Mouse (Mus musculus) forebrain, embryonic 12.5 days (tissue): ENCODE measurements around the gene Pam. TPM values are rescaled to one million over a fixed set of nuclear protein-coding genes. Genes with fewer than 3 reads are reported as not detected.

ENCODE experiments used
- ATAC-seq: fragments of 200-750 bp; cut with Nextera tagmentation; 2 replicates; pipeline ENCODE4 v1.8.0; 2017; ENCODE audit warnings: moderate TSS enrichment; ENCODE audit not compliant: low FRiP score
- H3K27ac ChIP-seq: fragments of 300-500 bp; sonication (generic); 2 replicates; pipeline ENCODE4 v1.5.1; 2016; ENCODE audit warnings: mild to moderate bottlenecking
- H3K27me3 ChIP-seq: fragments of 300-500 bp; sonication (generic); 2 replicates; pipeline ENCODE4 v1.6.1; 2016; ENCODE audit warnings: mild to moderate bottlenecking
- H3K36me3 ChIP-seq: fragments of 300-500 bp; sonication (generic); replicated peaks from 2 replicates; pipeline ENCODE4 v1.6.1; 2016; ENCODE audit warnings: mild to moderate bottlenecking
- H3K4me1 ChIP-seq: fragments of 300-500 bp; sonication (generic); 2 replicates; pipeline ENCODE4 v1.6.1; 2016
- H3K4me2 ChIP-seq: fragments of 300-500 bp; sonication (generic); 2 replicates; pipeline ENCODE4 v1.6.1; 2016; ENCODE audit warnings: mild to moderate bottlenecking, moderate library complexity
- H3K4me3 ChIP-seq: fragments of 300-500 bp; sonication (generic); replicated peaks from 2 replicates; pipeline ENCODE4 v1.5.1; 2016; ENCODE audit warnings: mild to moderate bottlenecking
- H3K9ac ChIP-seq: fragments of 300-500 bp; sonication (generic); 2 replicates; pipeline ENCODE4 v1.6.1; 2016; ENCODE audit warnings: mild to moderate bottlenecking
- H3K9me3 ChIP-seq: fragments of 300-500 bp; sonication (generic); 2 replicates; pipeline ENCODE4 v1.6.1; 2016
- WGBS: fragments of 180-500 bp; shearing (Covaris S2); methylation state at CpG from one replicate; pipeline ENCODE4 v1.1.7; 2016; 5-methylcytosine and 5-hydroxymethylcytosine counted together
- polyA plus RNA-seq: library from polyadenylated mRNA; unstranded; fragments of >200 nt; fragmentation: Nextera tagmentation; extraction: Ambion mirVana; gene quantifications from 2 replicates; pipeline ENCODE4 v1.2.1, GENCODE M21; 2016

The Pam gene
- polyA plus RNA-seq, 1 experiment from 2014 or later, result 29.8 TPM

- no peak overlapping the region for H3K27ac ChIP-seq
Observed at GRCm38 (mm10) chr1:97759841-97760240, 335.6 kb downstream of the Pam start.

GRCm38 (mm10) chr1:97754392-97754791 lies 341.1 kb downstream of the Pam start:
- no peaks in the 10 kb centered on the region for H3K4me1 ChIP-seq
- 80% methylated on average over 4 of the region's 4 CpGs for WGBS
- H3K4me3 ChIP-seq, result no peak overlapping the region
- no peak overlapping the region for H3K4me2 ChIP-seq
- no peaks in the 10 kb centered on the region for H3K27me3 ChIP-seq
- H3K27ac ChIP-seq, result no peak overlapping the region
- no peak for ATAC-seq
- H3K36me3 ChIP-seq, result peaks cover 42% of the 10 kb centered on the region
- no peak overlapping the region for H3K9ac ChIP-seq
- no peaks in the 10 kb centered on the region for H3K9me3 ChIP-seq

More at GRCm38 (mm10) chr1:97759841-97760240, 335.6 kb downstream of the Pam start:
- no peak overlapping the region for H3K4me2 ChIP-seq
- no peaks in the 10 kb centered on the region for H3K27me3 ChIP-seq
- no peak overlapping the region for H3K9ac ChIP-seq
- H3K36me3 ChIP-seq, result peaks cover 12% of the 10 kb centered on the region; the same call in 1 of the 2 replicates
- no peaks in the 10 kb centered on the region for H3K9me3 ChIP-seq
- H3K4me3 ChIP-seq, result no peak overlapping the region
- no peak for ATAC-seq
- 0 out of 2 replicates have a peak, but pooled peaks cover 3% of the 10 kb centered on the region for H3K4me1 ChIP-seq

- Histone ChIP-seq H3K36me3 (peaks cover 48% of the 10 kb centered on the region), H3K4me3 (no peak overlapping the region), H3K4me1 (no peaks in the 10 kb centered on the region), H3K4me2 (no peak overlapping the region), H3K9me3 (no peaks in the 10 kb centered on the region), H3K27ac (no peak overlapping the region), H3K27me3 (no peaks in the 10 kb centered on the region), H3K9ac (no peak overlapping the region)
- ATAC-seq, result no peak
Observed at GRCm38 (mm10) chr1:97753216-97753615, 342.2 kb downstream of the Pam start.

GRCm38 (mm10) chr1:97748163-97748562 lies 347.3 kb downstream of the Pam start:
- ATAC-seq, result no peak
- WGBS, result 82% methylated on average over 3 of the region's 3 CpGs
- Histone ChIP-seq H3K4me3 (no peak overlapping the region), H3K27me3 (no peaks in the 10 kb centered on the region), H3K36me3 (peaks cover 59% of the 10 kb centered on the region), H3K4me2 (no peak overlapping the region), H3K27ac (no peak overlapping the region), H3K4me1 (no peaks in the 10 kb centered on the region), H3K9ac (no peak overlapping the region), H3K9me3 (no peaks in the 10 kb centered on the region)

GRCm38 (mm10) chr1:97746261-97746660 lies 349.2 kb downstream of the Pam start:
- H3K27me3 ChIP-seq, result no peaks in the 10 kb centered on the region
- H3K36me3 ChIP-seq, result peaks cover 55% of the 10 kb centered on the region
- 96% methylated on average over 7 of the region's 7 CpGs for WGBS
- H3K9me3 ChIP-seq, result no peaks in the 10 kb centered on the region
- H3K27ac ChIP-seq, result no peak overlapping the region
- ATAC-seq, result no peak
- no peak overlapping the region for H3K4me3 ChIP-seq
- H3K4me1 ChIP-seq, result no peaks in the 10 kb centered on the region
- no peak overlapping the region for H3K4me2 ChIP-seq
- no peak overlapping the region for H3K9ac ChIP-seq

- Histone ChIP-seq H3K9me3 (no peaks in the 10 kb centered on the region), H3K4me2 (no peak overlapping the region), H3K4me1 (no peaks in the 10 kb centered on the region), H3K27ac (no peak overlapping the region), H3K4me3 (no peak overlapping the region), H3K36me3 (peaks cover 56% of the 10 kb centered on the region), H3K27me3 (no peaks in the 10 kb centered on the region), H3K9ac (no peak overlapping the region)
- ATAC-seq, result no peak
- 94% methylated on average over 4 of the region's 4 CpGs for WGBS
Observed at GRCm38 (mm10) chr1:97745712-97746111, 349.7 kb downstream of the Pam start.
